Mouse (Mus musculus) forebrain, embryonic 10.5 days (tissue): ENCODE measurements around the gene Krtap4-16. TPM values are rescaled to one million over a fixed set of nuclear protein-coding genes. Genes with fewer than 3 reads are reported as not detected.

Experiments used
- polyA plus RNA-seq: library from polyadenylated mRNA; unstranded; fragments of >200 nt; fragmentation: Nextera tagmentation; extraction: Ambion mirVana; gene quantifications from 2 replicates; pipeline ENCODE4 v1.2.1, GENCODE M21; 2016

The Krtap4-16 gene
- polyA plus RNA-seq, 1 experiment from 2014 or later = not detected

Other genes starting within 250 kb of the Krtap4-16 start
- gene Gm11938, start 248.3 kb downstream of the Krtap4-16 start, polyA plus RNA-seq = not detected in 2 replicates
- gene Gm11937, start 241.4 kb downstream of the Krtap4-16 start, polyA plus RNA-seq = not detected in 2 replicates
- not detected in 2 replicates for gene Krtap2-4, start 236.8 kb downstream of the Krtap4-16 start, polyA plus RNA-seq
- not detected in 2 replicates for gene Gm11562, start 231.2 kb downstream of the Krtap4-16 start, polyA plus RNA-seq
- gene Krtap4-1, start 223.4 kb downstream of the Krtap4-16 start, polyA plus RNA-seq = not detected in 2 replicates
- not detected in 2 replicates for gene Krtap4-2, start 216.5 kb downstream of the Krtap4-16 start, polyA plus RNA-seq
- not detected in 2 replicates for gene Krtap4-7, start 207.5 kb downstream of the Krtap4-16 start, polyA plus RNA-seq
- not detected in 2 replicates for gene Gm11555, start 201.4 kb downstream of the Krtap4-16 start, polyA plus RNA-seq
- gene Gm11563, start 192.6 kb downstream of the Krtap4-16 start, polyA plus RNA-seq = not detected in 2 replicates
- gene Krtap4-6, start 185.6 kb downstream of the Krtap4-16 start, polyA plus RNA-seq = not detected in 2 replicates
- gene Gm14190, start 160.9 kb downstream of the Krtap4-16 start, polyA plus RNA-seq = not detected in 2 replicates
- gene Gm14180, start 117.3 kb downstream of the Krtap4-16 start, polyA plus RNA-seq = not detected in 2 replicates
- gene Gm11595, start 78.7 kb downstream of the Krtap4-16 start, polyA plus RNA-seq = not detected in 2 replicates
- gene Krtap4-8, start 70.9 kb downstream of the Krtap4-16 start, polyA plus RNA-seq = not detected in 2 replicates
- not detected in 2 replicates for gene Krtap4-9, start 66.4 kb downstream of the Krtap4-16 start, polyA plus RNA-seq
- gene Gm11596, start 58.1 kb downstream of the Krtap4-16 start, polyA plus RNA-seq = not detected in 2 replicates
- not detected in 2 replicates for gene Gm11569, start 52.7 kb downstream of the Krtap4-16 start, polyA plus RNA-seq
- not detected in 2 replicates for gene Gm11554, start 47.2 kb downstream of the Krtap4-16 start, polyA plus RNA-seq
- not detected in 2 replicates for gene Krtap4-13, start 41.7 kb downstream of the Krtap4-16 start, polyA plus RNA-seq
- not detected in 2 replicates for gene Gm11564, start 35.9 kb downstream of the Krtap4-16 start, polyA plus RNA-seq
- not detected in 2 replicates for gene 2300003K06Rik, start 13.5 kb downstream of the Krtap4-16 start, polyA plus RNA-seq
- gene Gm11568, start 6.3 kb upstream of the Krtap4-16 start, polyA plus RNA-seq = not detected in 2 replicates
- gene Gm11559, start 12.9 kb upstream of the Krtap4-16 start, polyA plus RNA-seq = not detected in 2 replicates
- not detected in 2 replicates for gene Krtap9-1, start 21.8 kb upstream of the Krtap4-16 start, polyA plus RNA-seq
- not detected in 2 replicates for gene Gm11567, start 27.6 kb upstream of the Krtap4-16 start, polyA plus RNA-seq
- gene Krtap31-1, start 56.3 kb upstream of the Krtap4-16 start, polyA plus RNA-seq = not detected in 2 replicates
- not detected in 2 replicates for gene Gm11565, start 63.1 kb upstream of the Krtap4-16 start, polyA plus RNA-seq
- not detected in 2 replicates for gene Krtap31-2, start 84.7 kb upstream of the Krtap4-16 start, polyA plus RNA-seq
- not detected in 2 replicates for gene Krtap9-5, start 96.9 kb upstream of the Krtap4-16 start, polyA plus RNA-seq
- gene Krtap29-1, start 127.4 kb upstream of the Krtap4-16 start, polyA plus RNA-seq = not detected in 2 replicates
- gene Krtap16-1, start 135.0 kb upstream of the Krtap4-16 start, polyA plus RNA-seq = not detected in 2 replicates
- not detected in 2 replicates for gene Krtap17-1, start 142.4 kb upstream of the Krtap4-16 start, polyA plus RNA-seq
- not detected in 2 replicates for gene Krt33a, start 164.6 kb upstream of the Krtap4-16 start, polyA plus RNA-seq
- gene Krt33b, start 178.3 kb upstream of the Krtap4-16 start, polyA plus RNA-seq = not detected in 2 replicates
- not detected in 2 replicates for gene Krt34, start 189.9 kb upstream of the Krtap4-16 start, polyA plus RNA-seq
- not detected in 2 replicates for gene Krt31, start 198.9 kb upstream of the Krtap4-16 start, polyA plus RNA-seq
- gene Krt32, start 236.6 kb upstream of the Krtap4-16 start, polyA plus RNA-seq = not detected in 2 replicates
- gene Krt35, start 244.6 kb upstream of the Krtap4-16 start, polyA plus RNA-seq = not detected in 2 replicates